Mouse (Mus musculus) liver, embryonic 14.5 days (tissue): ENCODE measurements around the gene Fbxo22.

Experiments used
- CTCF ChIP-seq: IDR thresholded peaks from 2 replicates; pipeline ENCODE4 v1.5.1; 2016; ENCODE audit warnings: antibody characterized with exemption, low read depth, control low read depth
- EP300 ChIP-seq: IDR thresholded peaks from 2 replicates; pipeline ENCODE4 v1.6.1; 2016; ENCODE audit warnings: antibody characterized with exemption, low read depth

DNA sequence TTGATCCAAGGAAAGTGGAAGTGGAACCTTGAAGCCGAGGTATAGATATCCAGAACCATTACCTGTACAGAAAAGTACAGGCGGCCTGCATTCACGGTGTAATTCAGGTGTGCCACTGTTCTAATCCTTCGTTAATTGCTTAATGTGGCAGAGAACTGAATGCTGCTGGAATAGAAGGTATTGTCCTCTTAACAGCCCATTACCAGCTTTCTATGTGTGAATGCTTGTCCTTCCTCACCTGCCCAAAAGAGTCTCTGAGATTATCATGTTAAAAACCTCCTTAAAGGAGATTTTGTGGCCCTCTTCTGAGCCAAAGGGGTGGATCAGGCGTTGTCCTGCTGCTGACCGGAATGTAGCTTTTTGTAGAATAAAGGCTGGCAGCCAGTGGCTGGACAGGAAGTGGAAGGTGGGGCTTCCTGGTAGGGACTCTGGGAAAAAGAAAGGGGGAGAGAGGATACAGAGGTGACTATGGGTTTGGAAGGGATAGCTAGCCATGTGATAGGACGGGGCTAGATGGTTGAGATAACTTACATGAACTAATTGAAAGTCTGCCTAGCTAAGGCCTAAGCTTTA, 16.5 kb downstream of the Fbxo22 start:
- no peak for TF ChIP-seq CTCF
- no peak for TF ChIP-seq EP300
